7 mouse cellular contexts compared by ENCODE assay signal in genomic region chr7:126707442-126708174, GRCm38 (mm10). TPM values are rescaled to one million over a fixed set of nuclear protein-coding genes. Genes with fewer than 3 reads are reported as not detected.
DNase-seq lines count a peak whose midpoint lies in the region.

TSS of gene Coro1a (minus strand) at chr7:126707787.

- no peak within 1 kb of the TSS for H3K4me3 ChIP-seq in forebrain, embryonic 10.5 days
- no peak within 1 kb of the TSS for H3K4me3 ChIP-seq in macrophage (ENCODE audit: inconsistent target)

- H3K36me3 ChIP-seq in forebrain, embryonic 10.5 days (replicated peaks) = no peaks in the 10 kb centered on the region
- H3K36me3 ChIP-seq in macrophage (ENCODE audit: inconsistent target) = no peaks in the 10 kb centered on the region

- 92% methylated on average over 19 of the region's 19 CpGs for WGBS in forebrain, embryonic 10.5 days
- WGBS in macrophage (ENCODE audit: missing documents) = 70% methylated on average over 12 of the region's 19 CpGs

- H3K27me3 ChIP-seq in forebrain, embryonic 10.5 days (ENCODE audit: poor library complexity, severe bottlenecking) = peaks cover 40% of the 10 kb centered on the region

- peaks cover 20% of the 10 kb centered on the region for H3K79me2 ChIP-seq in macrophage (ENCODE audit: inconsistent target)

- peaks cover 4% of the 10 kb centered on the region; the same call in 1 of the 2 replicates for H3K9me3 ChIP-seq in forebrain, embryonic 10.5 days

- DNase-seq in spleen, adult 18-20 months = peak; percentile 60 to 66
- DNase-seq in spleen, adult 12 weeks (ENCODE audit: low spot score) = no peak
- DNase-seq in forebrain, embryonic 10.5 days (ENCODE audit: extremely low spot score, low spot score) = no peak
- DNase-seq in layer of hippocampus, adult 8-10 months (ENCODE audit: low spot score in 2 of 2) = no peak
- DNase-seq in thymus, adult 18-20 months = peak; percentile 74 to 87
- no peak for DNase-seq in gastrocnemius, postnatal 36 days

- intact Hi-C loops in gastrocnemius, postnatal 36 days (cut with DNase I) = no loop called here

- no peak within 1 kb of the TSS for H3K27ac ChIP-seq in forebrain, embryonic 10.5 days
- H3K27ac ChIP-seq in macrophage = 0 out of 2 replicates have a peak within 1 kb of the TSS, but pooled peaks have one; percentile 8

- peaks cover 21% of the 10 kb centered on the region for H3K4me1 ChIP-seq in forebrain, embryonic 10.5 days

RNA-seq across cellular contexts. Expression of gene Coro1a, which starts in this region (rescaled TPM):
- 33.6 and 40.3 TPM in 2 replicates for polyA plus RNA-seq in forebrain, embryonic 10.5 days (2016; fragmentation: Nextera tagmentation; extraction: Ambion mirVana)
- total RNA-seq in layer of hippocampus, adult 8-10 months (2022) = 100 to 1,000 TPM; 119 to 166 (median 141) TPM
- total RNA-seq in macrophage (2018; cell fraction: chromatin; rRNA removed) = 100 to 1,000 TPM in 24 of 26 experiments, 10 to 100 TPM in 2; 41.0 to 569 (median 277) TPM
- 100 to 1,000 TPM; 120 to 264 (median 176) TPM for total RNA-seq in macrophage (2018; cell fraction: cytosol; rRNA removed)
- 100 to 1,000 TPM; 109 to 332 (median 183) TPM for total RNA-seq in macrophage (2018; cell fraction: nucleus; rRNA removed)
- polyA plus RNA-seq in macrophage (2018) = 69.4 to 223 TPM (median 209 TPM) in 3 replicates
- 1 to 10 TPM; 2.6 to 5.2 TPM for total RNA-seq in gastrocnemius, postnatal 36 days (2021)

Comparison
In these comparisons a context has a peak if more than half of its experiments do, and no peak if none do; other contexts are left out.
1. RNA of gene Coro1a (total RNA-seq): 119 to 166 TPM in layer of hippocampus, adult 8-10 months; 2.6 to 5.2 TPM in gastrocnemius, postnatal 36 days; every median in the first group is over 10 times any median in the second.
2. DNase-seq: peak in spleen, adult 18-20 months (2 of 2) and thymus, adult 18-20 months (2 of 2); none in spleen, adult 12 weeks (single experiment), forebrain, embryonic 10.5 days (single experiment), layer of hippocampus, adult 8-10 months (0 of 2) and gastrocnemius, postnatal 36 days (0 of 2).